Mouse (Mus musculus) forebrain, embryonic 10.5 days (tissue): ENCODE measurements around the gene Zfp825. TPM values are rescaled to one million over a fixed set of nuclear protein-coding genes. Genes with fewer than 3 reads are reported as not detected.
A peak's percentile ranks its signal among the peaks of the same experiment; 100 is the strongest.
"Not testable (repeated sequence)": the region's sequence is repeated elsewhere in the genome, so short reads cannot be mapped to it uniquely, and the experiment has no call there.

ENCODE experiments used
- DNase-seq: peaks from one replicate; pipeline ENCODE4 v3.0.0-alpha.2; 2017; ENCODE audit warnings: low spot score; ENCODE audit errors: extremely low spot score
- H3K27ac ChIP-seq: fragments of 300-500 bp; sonication (generic); 2 replicates; pipeline ENCODE4 v1.5.1; 2016; ENCODE audit warnings: mild to moderate bottlenecking
- H3K27me3 ChIP-seq: fragments of 300-500 bp; sonication (generic); 2 replicates; pipeline ENCODE4 v1.6.1; 2016; ENCODE audit warnings: mild to moderate bottlenecking; ENCODE audit not compliant: poor library complexity, severe bottlenecking
- H3K36me3 ChIP-seq: fragments of 300-500 bp; sonication (generic); replicated peaks from 2 replicates; pipeline ENCODE4 v1.6.1; 2016; ENCODE audit warnings: mild to moderate bottlenecking, moderate library complexity
- H3K4me1 ChIP-seq: fragments of 300-500 bp; sonication (generic); 2 replicates; pipeline ENCODE4 v1.6.1; 2016
- H3K4me3 ChIP-seq: fragments of 300-500 bp; sonication (generic); 2 replicates; pipeline ENCODE4 v1.5.1; 2016; ENCODE audit warnings: mild to moderate bottlenecking, moderate library complexity
- H3K9me3 ChIP-seq: fragments of 300-500 bp; sonication (generic); 2 replicates; pipeline ENCODE4 v1.6.1; 2016; ENCODE audit warnings: mild to moderate bottlenecking, moderate library complexity
- WGBS: fragments of 180-500 bp; shearing (Covaris S2); methylation state at CpG from one replicate; pipeline ENCODE4 v1.1.7; 2016; 5-methylcytosine and 5-hydroxymethylcytosine counted together
- polyA plus RNA-seq: library from polyadenylated mRNA; unstranded; fragments of >200 nt; fragmentation: Nextera tagmentation; extraction: Ambion mirVana; gene quantifications from 2 replicates; pipeline ENCODE4 v1.2.1, GENCODE M21; 2016

Zfp825 gene
- polyA plus RNA-seq, 1 experiment from 2014 or later: 23.4 TPM

DNA sequence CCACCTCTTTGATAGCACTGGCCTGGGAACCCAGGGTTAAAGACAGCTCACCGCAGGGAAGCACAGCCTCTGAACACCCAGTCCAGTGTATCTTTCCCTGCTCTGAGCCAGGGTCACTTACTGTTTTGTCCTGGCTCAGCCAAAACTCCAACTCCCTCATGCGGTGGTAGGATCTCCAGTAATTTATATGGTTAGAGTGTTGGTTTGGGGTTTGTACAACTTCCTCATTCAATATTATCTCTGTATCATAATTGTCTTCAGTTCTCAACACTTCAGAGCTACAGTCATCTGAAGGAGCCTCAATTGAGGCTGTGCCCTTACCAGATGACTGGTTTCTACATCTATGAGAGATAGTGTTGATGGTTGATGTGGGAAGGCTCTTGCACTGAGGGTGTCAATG is 22.3 kb downstream of the Zfp825 start:
- WGBS: 86% methylated on average over 2 of the region's 2 CpGs
- not testable (repeated sequence) for H3K9me3 ChIP-seq, H3K4me1 ChIP-seq, H3K4me3 ChIP-seq, DNase-seq, H3K27ac ChIP-seq, H3K27me3 ChIP-seq, H3K36me3 ChIP-seq

DNA sequence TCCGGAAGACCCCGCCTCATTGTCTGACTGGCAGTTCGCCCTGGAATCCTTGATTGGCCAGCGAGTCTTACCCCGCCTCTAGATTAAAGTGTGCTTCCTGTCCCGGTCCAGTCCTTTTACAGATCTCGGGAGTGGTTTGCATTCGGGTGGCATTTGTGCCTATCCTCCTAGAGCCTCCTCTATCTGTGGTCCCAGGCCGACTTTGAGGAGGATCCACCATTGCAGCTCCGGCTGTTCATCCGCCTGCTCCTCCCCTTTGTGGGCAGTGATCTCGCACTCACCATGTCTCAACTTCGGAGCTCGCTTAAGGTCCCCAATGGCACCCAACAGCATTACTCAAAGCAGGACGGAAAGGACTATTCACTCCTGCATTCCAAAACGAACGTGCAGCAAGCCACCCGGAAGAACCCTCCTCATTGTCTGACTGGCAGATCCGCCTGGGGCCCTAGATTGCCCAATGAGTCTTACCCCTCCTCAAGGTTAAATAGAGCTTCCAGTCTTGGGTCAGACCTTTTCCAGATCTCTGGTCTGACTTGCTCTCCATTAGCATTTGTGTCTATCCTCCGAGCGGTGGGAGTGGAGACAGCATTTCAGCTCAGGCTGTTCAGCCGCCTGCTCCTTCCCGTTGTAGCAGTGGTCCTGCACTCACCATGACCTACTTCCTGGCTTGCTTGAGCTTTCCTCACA is 30.9 kb downstream of the Zfp825 start:
- Histone ChIP-seq H3K4me3 (peak overlapping the region; percentile 69), H3K27me3 (no peaks in the 10 kb centered on the region), H3K36me3 (no peaks in the 10 kb centered on the region), H3K27ac (peak overlapping the region; percentile 90), H3K9me3 (no peaks in the 10 kb centered on the region), H3K4me1 (peaks cover 6% of the 10 kb centered on the region)
- peak; percentile 83 for DNase-seq
- under 1% methylated on average over 23 of the region's 23 CpGs for WGBS

DNA sequence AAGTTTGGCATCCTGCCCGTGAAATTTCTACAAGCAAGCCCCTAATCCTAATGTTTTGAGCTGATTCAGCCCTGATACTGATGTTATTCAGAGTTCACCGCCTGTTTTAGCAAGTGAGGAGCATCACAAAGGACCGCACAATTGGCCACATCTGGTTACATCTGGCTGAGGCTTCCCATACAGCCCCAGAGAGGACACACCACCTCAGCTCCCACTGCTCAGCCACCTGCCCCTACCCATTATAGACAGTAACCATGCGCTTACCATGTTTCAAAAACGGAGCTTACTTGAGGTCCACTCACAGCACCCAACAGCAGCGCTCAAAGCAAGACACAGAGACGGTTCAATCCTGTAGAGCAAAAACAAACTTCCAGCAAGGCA is 31.5 kb downstream of the Zfp825 start:
- H3K36me3 ChIP-seq, H3K4me1 ChIP-seq, H3K27me3 ChIP-seq, H3K9me3 ChIP-seq, DNase-seq: not testable (repeated sequence)
- peak overlapping the region; percentile 90 for H3K27ac ChIP-seq
- peak overlapping the region; percentile 69 for H3K4me3 ChIP-seq
- 5% methylated on average over 7 of the region's 7 CpGs for WGBS

DNA sequence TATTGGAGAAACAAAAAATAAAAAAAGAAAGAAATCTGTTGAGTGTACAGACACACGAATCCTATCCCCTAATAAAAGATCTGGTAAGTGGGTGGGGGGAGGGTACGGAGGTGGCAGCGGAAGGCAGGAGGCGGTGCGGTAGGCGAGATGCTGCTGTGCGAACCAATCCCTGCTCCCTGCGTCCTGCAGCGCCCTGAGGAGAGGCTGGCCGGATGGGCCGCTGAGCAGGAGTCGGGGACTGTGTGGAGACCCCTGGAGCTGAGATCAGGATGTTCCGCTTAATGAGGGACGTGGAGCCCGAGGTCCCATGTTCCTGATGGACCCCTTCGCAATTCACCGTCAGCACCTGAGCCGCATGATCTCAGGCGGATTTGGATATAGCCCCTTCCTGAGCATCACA is 53.9 kb downstream of the Zfp825 start:
- H3K27me3 ChIP-seq: no peaks in the 10 kb centered on the region
- peaks cover 22% of the 10 kb centered on the region for H3K36me3 ChIP-seq
- no peak overlapping the region for H3K4me3 ChIP-seq
- WGBS: 27% methylated on average over 19 of the region's 19 CpGs
- peaks cover 70% of the 10 kb centered on the region for H3K9me3 ChIP-seq
- no peak overlapping the region for H3K27ac ChIP-seq
- no peak for DNase-seq
- H3K4me1 ChIP-seq: no peaks in the 10 kb centered on the region

Other genes starting within 250 kb of the Zfp825 start
- 1.5 and 1.6 TPM in 2 replicates for gene Ahrr, start 201.7 kb downstream of the Zfp825 start, polyA plus RNA-seq
- 129 and 130 TPM in 2 replicates for gene Pdcd6, start 176.4 kb downstream of the Zfp825 start, polyA plus RNA-seq
- gene Sdha, start 143.7 kb downstream of the Zfp825 start, polyA plus RNA-seq: 274 and 282 TPM in 2 replicates
- 52.4 and 56.7 TPM in 2 replicates for gene Ccdc127, start 143.7 kb downstream of the Zfp825 start, polyA plus RNA-seq
- not detected in 2 replicates for gene Lrrc14b, start 130.0 kb downstream of the Zfp825 start, polyA plus RNA-seq
- 4.3 and 6.5 TPM in 2 replicates for gene Zfp72, start 103.2 kb downstream of the Zfp825 start, polyA plus RNA-seq
- 77.3 and 88.6 TPM in 2 replicates for gene Ftl1-ps1, start 94.3 kb downstream of the Zfp825 start, polyA plus RNA-seq
- gene Erap1, start 145.6 kb upstream of the Zfp825 start, polyA plus RNA-seq: 2.9 and 3.8 TPM in 2 replicates